Mouse (Mus musculus) midbrain, postnatal 0 days (tissue): ENCODE data around the gene C3. TPM values are rescaled to one million over a fixed set of nuclear protein-coding genes. Genes with fewer than 3 reads are reported as not detected.
A peak's percentile ranks its signal among the peaks of the same experiment; 100 is the strongest.

Experiments
- ATAC-seq: fragments of 200-750 bp; cut with Nextera tagmentation; 2 replicates; pipeline ENCODE4 v1.8.0; 2017; ENCODE audit warnings: moderate number of reproducible peaks, mild to moderate bottlenecking, moderate TSS enrichment, moderate library complexity; ENCODE audit not compliant: low FRiP score
- DNase-seq: peaks from one replicate; pipeline ENCODE4 v3.0.0-alpha.2; 2015; ENCODE audit warnings: low spot score
- H3K27ac ChIP-seq: fragments of 300-500 bp; sonication (generic); 2 replicates; pipeline ENCODE4 v1.5.1; 2014; ENCODE audit warnings: low read depth, mild to moderate bottlenecking, low read length, mixed read lengths
- H3K27me3 ChIP-seq: fragments of 300-500 bp; sonication (generic); 2 replicates; pipeline ENCODE4 v1.6.1; 2014; ENCODE audit warnings: low read length, control low read depth, mixed read lengths; ENCODE audit not compliant: insufficient read depth
- H3K36me3 ChIP-seq: fragments of 300-500 bp; sonication (generic); 2 replicates; pipeline ENCODE4 v1.6.1; 2014; ENCODE audit warnings: low read length, control low read depth, mixed read lengths; ENCODE audit not compliant: insufficient read depth
- H3K4me1 ChIP-seq: fragments of 300-500 bp; sonication (generic); 2 replicates; pipeline ENCODE4 v1.6.1; 2014; ENCODE audit warnings: mild to moderate bottlenecking, control low read depth, antibody characterized with exemption, low read length, mixed read lengths; ENCODE audit not compliant: insufficient read depth
- H3K4me2 ChIP-seq: fragments of 300-500 bp; sonication (generic); 2 replicates; pipeline ENCODE4 v1.6.1; 2014; ENCODE audit warnings: low read depth, mild to moderate bottlenecking, low read length, mixed read lengths; ENCODE audit not compliant: poor library complexity, severe bottlenecking
- H3K4me3 ChIP-seq: fragments of 300-500 bp; sonication (generic); 2 replicates; pipeline ENCODE4 v1.5.1; 2014; ENCODE audit warnings: low read depth, mild to moderate bottlenecking, low read length, moderate library complexity
- H3K9ac ChIP-seq: fragments of 300-500 bp; sonication (generic); replicated peaks from 2 replicates; pipeline ENCODE4 v1.6.1; 2014; ENCODE audit warnings: mild to moderate bottlenecking, low read length, moderate library complexity, mixed read lengths; ENCODE audit not compliant: poor library complexity, severe bottlenecking
- H3K9me3 ChIP-seq: fragments of 300-500 bp; sonication (generic); 2 replicates; pipeline ENCODE4 v1.6.1; 2016; ENCODE audit warnings: low read length, control low read depth
- CTCF ChIP-seq: IDR thresholded peaks from 2 replicates; pipeline ENCODE4 v1.5.1; 2016; ENCODE audit warnings: antibody characterized with exemption, mild to moderate bottlenecking
- WGBS: fragments of 180-500 bp; shearing (Covaris S2); extraction: QIAGEN DNeasy Blood & Tissue Kit; methylation state at CpG from one replicate; pipeline ENCODE4 v1.1.7; 2014; 5-methylcytosine and 5-hydroxymethylcytosine counted together
- polyA plus RNA-seq: library from polyadenylated mRNA; unstranded; fragments of >200 nt; fragmentation: Nextera tagmentation; extraction: Ambion mirVana; gene quantifications from 2 replicates; pipeline ENCODE4 v1.2.1, GENCODE M21; 2015
- total RNA-seq: library from RNA; depleted of rRNA; stranded (reverse); fragments of >200 nt; gene quantifications from 2 replicates; pipeline ENCODE4 v1.2.3, GENCODE M21; 2014; rRNA removed

The C3 gene
- total RNA-seq: 0.49 and 8.6 TPM in 2 replicates
- polyA plus RNA-seq: 1.7 and 2.9 TPM in 2 replicates

DNA sequence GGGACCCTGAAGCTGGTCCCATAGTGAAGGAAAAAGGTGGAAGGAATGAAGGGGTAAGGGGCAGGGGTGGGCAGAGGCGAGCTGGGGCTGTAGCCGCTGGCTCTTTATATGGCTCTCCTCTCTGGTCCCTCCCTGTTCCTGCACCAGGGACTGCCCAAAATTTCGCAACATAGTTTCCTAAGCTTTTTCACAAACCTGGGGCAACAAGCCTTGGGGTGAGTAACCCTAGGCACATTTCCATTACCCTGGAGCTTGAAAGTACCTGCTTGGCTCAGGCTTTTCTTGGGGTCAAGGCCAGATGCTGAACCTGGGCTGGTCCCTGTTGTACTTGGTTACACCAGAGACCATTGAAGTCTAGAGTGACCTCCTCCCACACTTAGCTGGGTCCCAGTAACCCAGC lies at the start of gene C3:
TSS of gene C3 (minus strand) at position 123 of the 400 bp plus-strand sequence.
- ATAC-seq (no peak), DNase-seq (no peak)
- Histone ChIP-seq H3K36me3 (no peaks in the 10 kb centered on the region), H3K4me3 (no peak within 1 kb of the TSS), H3K4me2 (no peak within 1 kb of the TSS), H3K9ac (no peak within 1 kb of the TSS), H3K27me3 (no peaks in the 10 kb centered on the region), H3K4me1 (no peaks in the 10 kb centered on the region), H3K27ac (no peak within 1 kb of the TSS), H3K9me3 (no peaks in the 10 kb centered on the region)
- 73% methylated on average over 3 of the region's 3 CpGs for WGBS
- no peak for TF ChIP-seq CTCF

DNA sequence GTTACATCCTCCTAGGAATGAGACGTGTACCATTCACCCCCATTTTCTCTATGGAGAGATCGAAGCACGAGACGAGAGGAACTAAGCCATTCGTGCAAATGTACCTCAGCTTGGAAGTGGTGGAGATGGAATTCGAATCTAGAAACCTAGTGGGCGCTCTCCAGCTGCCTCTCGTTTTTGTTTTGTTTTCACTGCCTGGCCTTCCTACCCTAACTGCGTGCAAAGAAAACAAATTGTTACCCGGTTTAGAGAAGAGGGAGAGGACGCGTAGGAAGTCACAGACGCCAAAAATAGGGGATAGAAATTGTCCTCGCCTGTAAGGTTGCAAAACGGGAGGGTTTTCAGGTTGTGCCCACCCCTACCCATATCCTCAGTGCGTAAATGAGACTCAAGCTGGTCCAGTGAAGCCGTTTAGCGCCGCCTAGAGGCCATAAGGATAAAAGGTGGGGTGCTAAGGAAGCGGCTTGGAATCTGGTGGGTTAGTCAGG lies 48.7 kb upstream of the C3 start:
- Histone ChIP-seq H3K9me3 (no peaks in the 10 kb centered on the region), H3K36me3 (no peaks in the 10 kb centered on the region), H3K4me3 (peak overlapping the region; percentile 52), H3K4me2 (peak overlapping the region; percentile 80), H3K4me1 (0 out of 2 replicates have a peak, but pooled peaks cover 2% of the 10 kb centered on the region), H3K9ac (peak overlapping the region; percentile 36), H3K27ac (no peak overlapping the region), H3K27me3 (0 out of 2 replicates have a peak, but pooled peaks cover 7% of the 10 kb centered on the region)
- ATAC-seq: peak; percentile 67
- peak; percentile 91 for DNase-seq
- peak; percentile 88 for TF ChIP-seq CTCF
- WGBS: under 1% methylated on average over 20 of the region's 20 CpGs

DNA sequence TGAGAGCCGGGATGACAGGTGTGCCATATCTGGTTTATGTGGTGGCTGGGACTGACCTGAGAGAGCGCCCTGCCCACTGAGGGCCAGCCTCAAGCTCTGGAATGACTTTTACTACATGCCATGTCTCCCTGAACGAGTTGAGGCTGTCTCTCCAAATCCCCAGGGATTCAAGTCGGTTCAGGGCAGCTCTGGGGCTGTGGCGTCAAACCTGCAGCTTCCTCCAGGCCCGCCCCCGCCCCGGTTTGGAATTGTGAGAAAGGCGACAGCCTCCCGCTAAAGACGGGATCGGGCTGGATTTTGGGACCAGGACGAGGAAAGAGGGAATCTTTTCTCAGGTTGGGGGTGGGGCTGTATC lies 48.0 kb upstream of the C3 start:
- DNase-seq: peak; percentile 5
- no peaks in the 10 kb centered on the region for H3K36me3 ChIP-seq
- H3K9ac ChIP-seq: peak overlapping the region; percentile 52; the same call in 1 of the 2 replicates
- H3K27ac ChIP-seq: no peak overlapping the region
- no peaks in the 10 kb centered on the region for H3K9me3 ChIP-seq
- H3K4me3 ChIP-seq: peak overlapping the region; percentile 52
- 0 out of 2 replicates have a peak, but pooled peaks cover 2% of the 10 kb centered on the region for H3K4me1 ChIP-seq
- TF ChIP-seq CTCF: no peak
- peak overlapping the region; percentile 80 for H3K4me2 ChIP-seq
- 3% methylated on average over 13 of the region's 13 CpGs for WGBS
- H3K27me3 ChIP-seq: 0 out of 2 replicates have a peak, but pooled peaks cover 7% of the 10 kb centered on the region
- peak; percentile 45; the same call in 1 of the 2 replicates for ATAC-seq

DNA sequence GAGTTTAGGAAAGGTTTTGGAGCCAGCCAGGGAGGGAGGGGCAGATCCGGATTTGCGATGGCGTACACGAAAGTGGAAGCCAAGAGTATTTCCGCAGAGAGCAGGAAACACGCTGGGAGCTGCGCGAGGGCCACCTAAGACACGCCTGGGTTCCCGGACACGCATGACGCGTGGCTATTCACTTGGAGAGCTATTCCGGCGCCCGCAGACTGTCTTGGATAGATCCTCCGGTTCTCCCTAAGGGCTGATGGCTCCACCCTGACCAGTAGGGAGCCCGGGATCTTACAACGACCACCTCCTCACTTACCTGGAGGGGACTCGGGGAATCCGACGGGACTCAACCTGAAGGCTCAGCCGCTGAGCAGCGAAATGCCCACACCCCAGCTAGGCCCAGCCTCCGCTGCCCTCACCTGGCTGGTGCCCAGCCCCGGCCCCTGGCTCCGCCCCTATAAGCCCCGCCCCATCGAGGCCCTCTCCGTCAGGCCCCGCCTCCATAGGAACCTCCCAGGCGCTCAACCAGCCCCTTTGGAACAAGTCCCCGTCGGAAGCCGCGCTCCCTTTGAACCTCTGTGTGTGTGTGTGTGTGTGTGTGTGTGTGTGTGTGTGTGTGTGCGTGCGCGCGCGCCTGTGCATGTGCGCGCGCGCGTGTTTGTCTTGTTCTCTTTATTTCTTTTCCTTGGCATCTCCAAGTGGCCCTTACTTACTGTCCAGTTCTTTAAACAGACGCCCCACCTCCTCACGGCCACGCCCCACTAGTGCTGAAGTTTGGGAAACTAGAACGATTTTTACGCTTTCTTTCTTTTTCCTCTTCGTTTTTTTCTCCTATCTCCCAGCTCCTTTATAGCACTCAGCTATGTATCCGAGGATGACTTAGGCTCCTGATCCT lies 47.4 kb upstream of the C3 start:
- Histone ChIP-seq H3K4me2 (peak overlapping the region; percentile 80), H3K4me1 (0 out of 2 replicates have a peak, but pooled peaks cover 2% of the 10 kb centered on the region), H3K36me3 (no peaks in the 10 kb centered on the region), H3K27me3 (0 out of 2 replicates have a peak, but pooled peaks cover 7% of the 10 kb centered on the region), H3K27ac (no peak overlapping the region), H3K9ac (peak overlapping the region; percentile 52), H3K4me3 (peak overlapping the region; percentile 52), H3K9me3 (no peaks in the 10 kb centered on the region)
- peak; percentile 70 for ATAC-seq
- no peak for TF ChIP-seq CTCF
- WGBS: 2% methylated on average over 41 of the region's 53 CpGs
- DNase-seq: peak; percentile 59

DNA sequence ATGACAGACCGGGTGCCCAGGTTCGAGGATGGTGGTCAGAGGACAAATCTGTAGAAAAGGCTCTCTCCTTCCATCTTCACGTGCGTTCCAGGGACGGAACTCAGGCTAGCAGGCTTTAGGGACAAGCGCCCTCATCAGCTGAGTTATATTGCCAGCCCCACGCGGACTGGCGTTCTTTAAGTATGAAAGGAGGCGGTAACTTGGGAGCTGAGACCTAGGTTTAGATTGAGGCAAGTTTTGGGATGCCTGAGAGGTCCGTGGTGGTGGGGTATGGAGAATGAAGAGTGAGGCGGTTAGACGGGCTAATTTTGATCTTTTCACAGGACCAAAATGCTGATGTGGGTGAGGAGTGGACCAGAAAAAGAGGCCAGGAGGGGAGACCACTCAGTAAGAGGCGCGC lies 46.8 kb upstream of the C3 start:
- H3K36me3 ChIP-seq: no peaks in the 10 kb centered on the region
- H3K4me2 ChIP-seq: peak overlapping the region; percentile 80
- no peak for ATAC-seq
- TF ChIP-seq CTCF: no peak
- H3K27ac ChIP-seq: no peak overlapping the region
- H3K4me3 ChIP-seq: peak overlapping the region; percentile 52
- H3K9me3 ChIP-seq: no peaks in the 10 kb centered on the region
- WGBS: 6% methylated on average over 15 of the region's 15 CpGs
- 0 out of 2 replicates have a peak, but pooled peaks cover 2% of the 10 kb centered on the region for H3K4me1 ChIP-seq
- H3K9ac ChIP-seq: peak overlapping the region; percentile 52; the same call in 1 of the 2 replicates
- H3K27me3 ChIP-seq: 0 out of 2 replicates have a peak, but pooled peaks cover 7% of the 10 kb centered on the region
- DNase-seq: peak; percentile 30
